Mouse (Mus musculus) thymus, adult 2 months (tissue): Measurements from ENCODE around the gene Wwox. TPM values are rescaled to one million over a fixed set of nuclear protein-coding genes. Genes with fewer than 3 reads are reported as not detected.

Source experiments
- DNase-seq: peaks from one replicate; pipeline ENCODE4 v3.0.0; 2021
- H3K27ac ChIP-seq: fragments of 200-500 bp; 2 replicates; pipeline ENCODE4 v1.5.1; 2012; ENCODE audit warnings: low read length, control low read depth; ENCODE audit not compliant: control insufficient read depth, insufficient read depth
- H3K27me3 ChIP-seq: fragments of 200-500 bp; 2 replicates; pipeline ENCODE4 v1.6.1; 2012; ENCODE audit warnings: mild to moderate bottlenecking, low read length, moderate library complexity, mixed read lengths; ENCODE audit not compliant: control insufficient read depth, insufficient read depth
- H3K36me3 ChIP-seq: fragments of 200-500 bp; 2 replicates; pipeline ENCODE4 v1.6.1; 2012; ENCODE audit warnings: mild to moderate bottlenecking, low read length, moderate library complexity; ENCODE audit not compliant: control insufficient read depth, insufficient read depth
- H3K4me1 ChIP-seq: fragments of 200-500 bp; replicated peaks from 2 replicates; pipeline ENCODE4 v1.6.1; 2012; ENCODE audit warnings: low read length; ENCODE audit not compliant: control insufficient read depth, insufficient read depth
- H3K4me3 ChIP-seq: fragments of 200-500 bp; 2 replicates; pipeline ENCODE4 v1.5.1; 2012; ENCODE audit warnings: mild to moderate bottlenecking, low read length, control low read depth, moderate library complexity; ENCODE audit not compliant: control insufficient read depth, insufficient read depth
- CTCF ChIP-seq: fragments of 200-500 bp; IDR thresholded peaks from 2 replicates; pipeline ENCODE4 v1.5.1; 2012; ENCODE audit warnings: mild to moderate bottlenecking, control low read depth, low read length, moderate library complexity, borderline replicate concordance; ENCODE audit not compliant: control insufficient read depth, poor library complexity, insufficient read depth; ENCODE audit errors: extremely low read depth
- POLR2A ChIP-seq: fragments of 200-500 bp; IDR thresholded peaks from 2 replicates; pipeline ENCODE4 v1.6.1; 2012; ENCODE audit warnings: mild to moderate bottlenecking, low read length, control low read depth, moderate library complexity; ENCODE audit not compliant: control insufficient read depth, poor library complexity, insufficient read depth; ENCODE audit errors: extremely low read depth
- WGBS: fragments of 180-500 bp; shearing (Covaris S2); methylation state at CpG from one replicate; pipeline ENCODE4 v1.1.7; 2018; 5-methylcytosine and 5-hydroxymethylcytosine counted together
- polyA plus RNA-seq: library from polyadenylated mRNA; depleted of rRNA; stranded (reverse); fragments of >200 nt; gene quantifications from 2 replicates; pipeline ENCODE4 v1.2.3, GENCODE M21; 2012

Wwox gene
- polyA plus RNA-seq, 1 experiment, result 8.4 TPM

DNA sequence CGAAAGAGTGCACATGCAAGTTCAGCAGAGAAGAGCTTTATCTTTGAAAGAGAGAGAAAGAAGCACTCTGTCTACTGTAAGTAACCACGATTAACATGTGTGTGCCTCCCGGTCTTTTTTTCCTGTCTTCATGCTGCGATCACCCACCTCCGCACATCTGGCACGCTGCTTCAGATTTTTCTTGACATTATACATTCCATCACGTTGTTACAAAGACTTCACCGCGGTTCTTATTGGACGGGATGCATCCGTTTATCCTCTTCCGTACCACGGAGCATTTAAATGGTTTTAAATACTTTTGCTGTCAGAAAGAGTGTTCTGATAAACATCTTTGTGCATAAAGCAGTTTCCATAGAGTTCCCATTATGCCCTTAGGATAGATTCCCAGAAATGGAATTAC, 816.1 kb downstream of the Wwox start:
- Histone ChIP-seq H3K4me3 (no peak overlapping the region), H3K36me3 (no peaks in the 10 kb centered on the region), H3K27ac (no peak overlapping the region), H3K4me1 (no peaks in the 10 kb centered on the region), H3K27me3 (no peaks in the 10 kb centered on the region)
- TF ChIP-seq POLR2A, result no peak
- no peak for TF ChIP-seq CTCF
- 84% methylated on average over 13 of the region's 13 CpGs for WGBS
- no peak for DNase-seq

GRCm38 (mm10) chr8:115257417-115257816, 818.0 kb downstream of the Wwox start:
- 96% methylated on average over 17 of the region's 17 CpGs for WGBS
- Histone ChIP-seq H3K36me3 (no peaks in the 10 kb centered on the region), H3K4me1 (no peaks in the 10 kb centered on the region), H3K4me3 (no peak overlapping the region), H3K27ac (no peak overlapping the region), H3K27me3 (no peaks in the 10 kb centered on the region)
- TF ChIP-seq CTCF (no peak), POLR2A (no peak)
- no peak for DNase-seq

GRCm38 (mm10) chr8:115259806-115260205, 820.4 kb downstream of the Wwox start:
- 98% methylated on average over 12 of the region's 12 CpGs for WGBS
- Histone ChIP-seq H3K4me3 (no peak overlapping the region), H3K27ac (no peak overlapping the region), H3K4me1 (no peaks in the 10 kb centered on the region), H3K36me3 (no peaks in the 10 kb centered on the region), H3K27me3 (no peaks in the 10 kb centered on the region)
- DNase-seq, result no peak
- TF ChIP-seq POLR2A, result no peak
- TF ChIP-seq CTCF, result no peak

DNA sequence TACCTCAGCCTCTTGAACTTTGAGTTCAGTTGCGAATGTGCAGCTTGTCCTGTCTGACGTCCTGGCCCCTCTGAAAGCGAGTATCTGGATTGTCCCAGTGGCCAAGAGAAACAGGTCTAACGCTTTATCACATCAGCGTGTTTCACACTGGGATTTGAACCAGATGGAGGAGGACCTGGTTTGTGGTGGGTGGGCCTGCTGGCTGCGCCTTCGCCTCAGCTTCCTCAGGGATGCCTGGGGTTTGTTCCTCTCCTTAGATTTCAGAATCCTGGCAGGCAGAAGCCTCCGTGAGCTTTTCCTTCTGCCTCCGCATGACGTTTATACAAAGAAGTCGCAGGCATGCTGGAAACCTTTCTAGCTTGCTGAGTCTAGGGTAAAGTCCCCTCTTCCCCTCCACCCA, 827.7 kb downstream of the Wwox start:
- WGBS, result 96% methylated on average over 11 of the region's 11 CpGs
- Histone ChIP-seq H3K4me3 (no peak overlapping the region), H3K27ac (no peak overlapping the region), H3K27me3 (no peaks in the 10 kb centered on the region), H3K36me3 (no peaks in the 10 kb centered on the region), H3K4me1 (no peaks in the 10 kb centered on the region)
- no peak for DNase-seq
- TF ChIP-seq POLR2A (no peak), CTCF (no peak)

DNA sequence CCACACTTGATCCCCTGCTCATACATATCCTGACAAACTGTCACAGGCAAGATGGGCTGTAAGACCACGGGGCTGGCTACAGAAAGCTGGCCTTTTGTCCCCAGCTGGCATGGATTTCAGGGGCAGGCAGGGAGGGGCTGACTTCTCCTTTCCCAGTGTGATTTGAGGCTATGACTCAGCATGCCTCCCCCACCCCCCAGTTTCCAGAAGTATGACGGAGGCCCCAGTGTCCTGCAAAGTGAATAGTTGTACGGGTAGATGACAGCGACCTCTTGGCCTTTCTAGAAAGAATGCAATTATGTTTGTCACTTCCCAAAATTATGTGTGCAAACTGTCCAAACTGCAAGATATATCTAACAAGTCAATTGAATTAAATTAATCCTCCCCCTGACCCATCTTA, 830.1 kb downstream of the Wwox start:
- Histone ChIP-seq H3K36me3 (no peaks in the 10 kb centered on the region), H3K27ac (no peak overlapping the region), H3K27me3 (no peaks in the 10 kb centered on the region), H3K4me1 (no peaks in the 10 kb centered on the region), H3K4me3 (no peak overlapping the region)
- WGBS, result 50% methylated on average over 4 of the region's 4 CpGs
- DNase-seq, result no peak
- TF ChIP-seq CTCF (no peak), POLR2A (no peak)

- no peaks in the 10 kb centered on the region; the same call in 1 of the 2 replicates for H3K4me1 ChIP-seq
- H3K4me3 ChIP-seq, result no peak overlapping the region
- WGBS, result 92% methylated on average over 6 of the region's 6 CpGs
- TF ChIP-seq POLR2A, result no peak
- TF ChIP-seq CTCF, result no peak
- H3K36me3 ChIP-seq, result no peaks in the 10 kb centered on the region
- no peak overlapping the region for H3K27ac ChIP-seq
- H3K27me3 ChIP-seq, result no peaks in the 10 kb centered on the region
- DNase-seq, result no peak
Measured at GRCm38 (mm10) chr8:115273976-115274375, 834.5 kb downstream of the Wwox start.

DNA sequence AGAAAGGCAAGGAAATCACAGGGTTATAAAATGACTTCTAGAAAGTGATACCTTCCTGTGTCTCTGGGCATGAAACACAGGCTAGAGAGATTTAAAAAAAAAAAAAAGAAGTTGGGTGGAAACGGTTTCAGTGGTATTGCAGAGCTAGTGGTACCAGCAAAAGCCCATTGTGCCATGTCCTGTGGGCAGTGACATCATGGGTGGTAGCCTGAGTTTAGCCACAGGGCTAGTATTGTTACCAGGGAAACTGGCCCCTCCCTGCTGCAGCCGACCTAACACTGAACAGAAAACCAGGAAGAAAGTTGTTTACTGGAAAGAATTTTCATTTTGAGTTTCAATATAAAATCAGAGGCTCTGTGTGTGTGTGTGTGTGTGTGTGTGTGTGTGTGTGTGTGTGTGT, 836.8 kb downstream of the Wwox start:
- WGBS, result 23% methylated on average over 2 of the region's 2 CpGs
- Histone ChIP-seq H3K27me3 (no peaks in the 10 kb centered on the region), H3K27ac (no peak overlapping the region), H3K4me1 (no peaks in the 10 kb centered on the region; the same call in 1 of the 2 replicates), H3K4me3 (no peak overlapping the region), H3K36me3 (no peaks in the 10 kb centered on the region)
- TF ChIP-seq POLR2A, result no peak
- TF ChIP-seq CTCF, result no peak
- DNase-seq, result no peak
